Mouse (Mus musculus): ENCODE data around the gene Inpp5a. TPM values are rescaled to one million over a fixed set of nuclear protein-coding genes. Genes with fewer than 3 reads are reported as not detected.

The Inpp5a gene
- total RNA-seq, 1 experiment from 2014 or later, result 10.0 TPM

DNA sequence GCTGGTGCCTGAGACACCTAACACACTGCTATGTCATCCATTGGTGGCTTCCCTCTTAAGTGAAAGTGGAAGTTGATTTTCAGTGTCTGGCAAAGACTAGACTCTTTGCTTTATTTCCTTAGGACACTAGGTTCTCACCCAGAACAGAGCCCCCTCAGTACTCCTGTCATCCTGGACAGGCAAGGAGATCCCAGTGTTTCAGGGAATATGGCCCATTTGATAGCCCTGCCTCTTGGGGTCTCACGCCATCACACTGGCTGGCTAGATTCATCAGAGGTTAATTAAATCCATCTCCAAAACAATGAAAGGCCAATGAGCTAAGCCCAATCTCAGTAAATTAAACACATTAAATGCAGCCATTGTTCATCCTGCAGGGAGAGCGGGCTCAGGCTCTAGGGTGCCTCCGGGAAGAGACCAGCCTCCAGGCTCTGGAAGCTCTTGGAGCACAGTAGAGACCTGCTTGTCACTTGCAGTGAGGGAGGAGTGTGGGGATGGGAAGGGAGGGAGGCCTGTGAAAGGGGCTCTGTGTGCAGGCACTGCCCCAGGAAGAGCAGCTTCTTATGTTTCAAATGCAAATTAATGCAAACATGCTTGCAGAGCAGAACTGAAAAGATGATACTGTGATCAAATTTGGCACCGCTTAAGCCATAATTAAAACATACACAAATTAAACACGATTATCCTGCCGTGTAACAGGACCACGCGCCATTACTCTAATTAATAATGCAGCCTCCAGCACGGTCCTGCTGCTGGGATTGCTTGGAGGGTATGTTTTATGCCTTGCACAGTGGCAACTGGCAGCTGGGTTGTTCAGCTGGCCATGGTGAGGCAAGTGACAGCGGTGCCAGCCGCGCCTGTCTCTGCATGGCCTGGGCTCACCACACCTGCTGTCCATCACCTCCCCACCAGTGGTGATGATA is 156.1 kb downstream of the Inpp5a start:
- no peak for ATAC-seq (replicated peaks; ENCODE audit: insufficient number of reproducible peaks, low FRiP score, low TSS enrichment, poor library complexity, severe bottlenecking)

GRCm38 (mm10) chr7:139547325-139547724 is 158.4 kb downstream of the Inpp5a start:
- ATAC-seq (replicated peaks; ENCODE audit: insufficient number of reproducible peaks, low FRiP score, low TSS enrichment, poor library complexity, severe bottlenecking), result no peak

- no peak for ATAC-seq (replicated peaks; ENCODE audit: insufficient number of reproducible peaks, low FRiP score, low TSS enrichment, poor library complexity, severe bottlenecking)
Observed at GRCm38 (mm10) chr7:139550086-139550783, 161.3 kb downstream of the Inpp5a start.

- ATAC-seq (replicated peaks; ENCODE audit: insufficient number of reproducible peaks, low FRiP score, low TSS enrichment, poor library complexity, severe bottlenecking), result no peak
Observed at GRCm38 (mm10) chr7:139551519-139551918, 162.6 kb downstream of the Inpp5a start.

DNA sequence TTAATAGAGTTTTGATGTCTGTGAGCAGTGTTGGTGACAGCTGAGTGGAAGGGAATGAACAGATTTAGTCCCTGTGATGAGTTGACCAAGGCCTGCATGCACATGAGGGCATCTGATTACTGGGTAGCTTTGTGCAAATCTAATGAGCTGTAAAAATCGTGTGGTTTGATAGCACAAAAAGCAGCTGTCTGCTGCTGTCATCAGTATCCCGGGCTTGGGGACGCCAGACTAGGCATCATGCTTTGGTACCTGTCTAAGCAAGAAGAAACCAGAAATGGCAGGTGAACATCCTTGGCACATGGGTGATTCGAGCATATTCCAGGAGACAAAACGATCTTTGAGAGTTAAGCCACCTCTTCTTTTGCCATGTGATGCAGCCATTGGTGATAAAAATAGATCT is 167.4 kb downstream of the Inpp5a start:
- ATAC-seq (replicated peaks; ENCODE audit: insufficient number of reproducible peaks, low FRiP score, low TSS enrichment, poor library complexity, severe bottlenecking), result no peak

DNA sequence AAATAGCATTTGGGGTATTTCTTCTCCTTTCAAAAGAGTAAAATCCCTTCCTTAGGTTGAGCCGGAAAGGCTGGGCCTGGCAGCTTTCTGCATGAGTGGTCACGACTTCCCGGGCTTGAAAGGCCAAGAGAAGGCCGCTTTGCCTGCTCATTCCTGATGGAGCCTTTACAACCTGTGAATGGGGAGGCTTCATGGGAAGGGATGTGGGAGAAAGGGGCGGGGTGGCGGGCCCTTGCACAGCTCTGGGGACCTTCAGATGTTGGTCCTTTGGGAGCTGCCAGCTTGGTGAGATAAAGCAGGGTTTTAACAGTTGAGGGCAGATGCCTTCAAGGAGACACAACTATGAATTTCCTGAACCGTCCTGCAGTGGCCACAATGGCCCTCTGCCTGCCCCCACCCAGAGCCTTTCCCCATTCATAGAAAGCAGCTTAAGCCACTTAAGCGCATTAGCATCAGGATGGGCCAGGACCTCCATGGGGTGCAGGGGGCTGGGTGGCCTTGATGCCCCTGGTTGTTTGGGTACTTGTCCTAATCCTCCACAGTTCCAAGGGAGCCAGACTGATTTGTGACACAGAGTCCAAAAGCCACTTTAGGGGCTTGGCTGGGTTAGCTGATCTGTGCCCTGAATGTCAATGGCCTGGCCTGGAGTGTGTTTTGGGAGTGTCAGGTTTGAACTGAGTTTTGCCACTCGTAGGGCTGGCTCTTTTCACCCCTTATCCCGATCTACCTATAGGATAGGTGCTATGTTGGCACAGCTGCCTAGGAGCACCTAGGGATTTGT is 168.0 kb downstream of the Inpp5a start:
- ATAC-seq (replicated peaks; ENCODE audit: insufficient number of reproducible peaks, low FRiP score, low TSS enrichment, poor library complexity, severe bottlenecking), result no peak

GRCm38 (mm10) chr7:139559659-139560058 is 170.8 kb downstream of the Inpp5a start:
- ATAC-seq (replicated peaks; ENCODE audit: insufficient number of reproducible peaks, low FRiP score, low TSS enrichment, poor library complexity, severe bottlenecking), result no peak

GRCm38 (mm10) chr7:139563425-139563824 is 174.5 kb downstream of the Inpp5a start:
- ATAC-seq (replicated peaks; ENCODE audit: insufficient number of reproducible peaks, low FRiP score, low TSS enrichment, poor library complexity, severe bottlenecking), result no peak

DNA sequence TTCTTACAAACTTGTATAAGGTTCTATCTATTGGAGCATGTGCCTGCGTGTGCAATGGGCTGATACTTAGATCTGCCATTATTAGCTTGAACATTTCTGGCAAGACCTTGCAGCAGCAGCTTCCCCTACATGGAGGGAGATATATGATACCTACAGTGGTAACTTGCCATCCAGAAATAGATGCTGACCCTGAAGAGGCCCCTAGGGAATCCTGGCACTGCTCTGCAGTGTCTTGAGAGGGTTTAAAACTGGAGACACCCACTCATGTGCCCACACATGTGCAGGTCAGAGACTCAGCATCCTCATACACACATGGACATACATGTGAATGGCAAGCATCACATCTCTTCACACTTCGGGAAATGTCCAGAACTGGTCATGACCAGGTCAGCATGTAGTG is 175.3 kb downstream of the Inpp5a start:
- ATAC-seq (replicated peaks; ENCODE audit: insufficient number of reproducible peaks, low FRiP score, low TSS enrichment, poor library complexity, severe bottlenecking), result no peak

DNA sequence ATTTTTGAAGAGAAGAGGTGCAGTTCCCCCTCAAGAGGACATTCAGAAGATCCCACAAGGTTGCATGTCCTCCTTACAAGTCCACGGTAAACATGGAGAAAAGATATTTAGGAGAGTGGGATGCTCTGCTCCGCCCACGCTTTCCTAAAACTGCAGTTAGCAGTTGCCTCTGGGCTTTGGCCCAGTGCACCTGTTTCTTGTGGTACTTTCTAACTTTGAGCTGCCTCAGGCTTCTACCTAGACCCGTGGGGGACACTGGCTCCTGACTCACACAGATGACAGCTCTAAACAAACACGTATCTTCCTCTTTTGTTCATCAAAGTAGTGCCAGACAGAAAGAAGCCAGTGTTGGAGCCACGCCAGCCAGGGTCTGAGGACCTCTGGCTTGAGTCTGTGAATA is 177.1 kb downstream of the Inpp5a start:
- no peak for ATAC-seq (replicated peaks; ENCODE audit: insufficient number of reproducible peaks, low FRiP score, low TSS enrichment, poor library complexity, severe bottlenecking)

GRCm38 (mm10) chr7:139566533-139566932 is 177.6 kb downstream of the Inpp5a start:
- ATAC-seq (replicated peaks; ENCODE audit: insufficient number of reproducible peaks, low FRiP score, low TSS enrichment, poor library complexity, severe bottlenecking), result no peak

DNA sequence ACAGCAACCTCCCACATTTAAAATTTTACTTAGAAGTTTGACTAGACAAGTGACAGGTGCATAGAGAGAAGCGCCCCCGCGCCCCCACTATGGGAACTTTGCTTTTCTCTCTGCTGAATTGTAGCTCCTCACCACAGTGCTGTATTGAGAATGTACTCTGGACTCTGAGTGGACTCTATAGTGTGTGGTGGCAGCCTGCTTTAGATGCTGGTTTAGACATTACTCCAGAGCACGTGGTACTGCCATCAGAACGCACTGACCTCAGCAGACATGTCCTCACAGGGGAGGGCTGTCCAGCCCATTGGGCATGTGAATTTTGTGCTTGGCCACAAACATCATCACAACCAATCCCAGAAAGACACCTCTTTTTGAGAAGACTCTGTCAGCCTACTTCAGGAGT is 181.9 kb downstream of the Inpp5a start:
- no peak for ATAC-seq (replicated peaks; ENCODE audit: insufficient number of reproducible peaks, low FRiP score, low TSS enrichment, poor library complexity, severe bottlenecking)

GRCm38 (mm10) chr7:139572665-139573064 is 183.8 kb downstream of the Inpp5a start:
- no peak for ATAC-seq (replicated peaks; ENCODE audit: insufficient number of reproducible peaks, low FRiP score, low TSS enrichment, poor library complexity, severe bottlenecking)

DNA sequence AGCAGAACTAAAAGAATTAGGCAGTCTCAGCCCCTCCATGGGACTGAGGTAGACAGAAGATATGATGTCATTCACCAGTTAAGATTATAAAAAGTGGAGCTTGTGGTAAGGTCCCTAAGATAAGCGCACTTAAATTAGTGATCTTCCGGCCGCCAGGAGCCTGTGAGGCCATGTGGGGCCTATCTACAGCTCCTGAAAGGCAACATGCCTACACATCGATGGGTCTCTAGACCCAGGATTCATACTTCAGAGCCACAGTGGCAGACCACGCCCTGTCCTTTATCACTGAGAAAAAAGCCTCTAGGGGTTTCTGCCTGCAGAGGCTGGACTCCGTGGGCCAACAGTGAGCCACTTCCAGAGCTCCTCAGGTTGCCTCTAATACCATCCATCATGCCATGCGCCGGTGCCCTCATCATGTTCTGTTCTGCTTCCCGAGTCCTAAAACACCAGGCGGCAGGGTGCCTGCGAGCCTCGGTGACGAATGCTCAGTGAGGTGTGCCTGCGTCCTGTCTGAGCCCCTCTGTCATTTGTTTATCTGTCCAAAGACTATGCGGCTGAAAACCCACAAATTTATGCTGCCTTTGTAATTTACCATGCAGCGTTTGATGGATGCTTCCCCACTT is 187.3 kb downstream of the Inpp5a start:
- no peak for ATAC-seq (replicated peaks; ENCODE audit: insufficient number of reproducible peaks, low FRiP score, low TSS enrichment, poor library complexity, severe bottlenecking)

- ATAC-seq (replicated peaks; ENCODE audit: insufficient number of reproducible peaks, low FRiP score, low TSS enrichment, poor library complexity, severe bottlenecking), result no peak
Observed at GRCm38 (mm10) chr7:139579261-139579905, 190.5 kb downstream of the Inpp5a start.

GRCm38 (mm10) chr7:139580851-139581775 is 192.2 kb downstream of the Inpp5a start:
- no peak for ATAC-seq (replicated peaks; ENCODE audit: insufficient number of reproducible peaks, low FRiP score, low TSS enrichment, poor library complexity, severe bottlenecking)

DNA sequence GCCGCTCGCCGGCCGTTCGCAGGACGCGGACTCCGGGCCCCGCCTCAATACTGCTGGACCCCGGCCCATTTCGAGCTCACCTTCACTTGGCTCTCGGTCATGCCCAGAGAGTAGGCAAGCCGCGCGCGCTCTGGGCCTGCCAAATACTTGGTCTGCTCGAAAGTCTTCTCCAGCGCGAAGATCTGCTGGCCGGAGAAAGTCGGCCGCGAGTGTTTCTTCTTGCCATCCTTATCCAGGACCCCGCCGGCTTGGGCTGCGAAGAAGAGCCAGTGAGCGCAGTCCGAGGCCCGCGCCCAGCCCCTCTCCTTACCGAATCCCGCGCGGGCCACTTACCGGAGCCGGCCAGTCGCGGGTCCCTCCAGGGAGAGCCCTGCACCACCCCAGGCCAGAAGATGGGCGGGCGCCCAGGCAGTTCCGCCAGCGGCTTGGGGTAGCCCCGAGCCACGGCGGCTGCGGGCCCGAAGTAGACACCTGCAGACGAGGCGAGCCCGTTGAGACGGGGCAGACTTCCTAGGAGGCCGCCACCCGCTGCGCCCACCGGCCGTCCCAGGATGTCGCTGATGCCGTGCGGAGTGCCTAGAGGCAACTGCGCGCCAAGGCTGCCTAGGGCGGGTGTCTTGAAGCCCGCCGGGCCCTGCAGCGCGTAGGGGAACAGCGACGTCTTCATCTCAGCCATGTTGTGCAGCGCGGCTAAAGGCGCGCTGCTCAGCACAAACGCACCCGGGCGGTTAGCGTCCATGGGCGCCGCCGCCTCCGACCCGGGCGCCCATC is 193.1 kb downstream of the Inpp5a start:
- no peak for ATAC-seq (replicated peaks; ENCODE audit: insufficient number of reproducible peaks, low FRiP score, low TSS enrichment, poor library complexity, severe bottlenecking)
